Mouse (Mus musculus) kidney, embryonic 15.5 days (tissue): Measurements from ENCODE around the gene Slc38a4. TPM values are rescaled to one million over a fixed set of nuclear protein-coding genes. Genes with fewer than 3 reads are reported as not detected.
A peak's percentile ranks its signal among the peaks of the same experiment; 100 is the strongest.

Experiments used
- ATAC-seq: fragments of 200-750 bp; cut with Nextera tagmentation; replicated peaks from 2 replicates; pipeline ENCODE4 v1.8.0; 2017; ENCODE audit warnings: moderate TSS enrichment; ENCODE audit not compliant: low FRiP score
- H3K27ac ChIP-seq: fragments of 300-500 bp; sonication (generic); 2 replicates; pipeline ENCODE4 v1.5.1; 2015; ENCODE audit warnings: mild to moderate bottlenecking, inconsistent platforms
- H3K27me3 ChIP-seq: fragments of 300-500 bp; sonication (generic); 2 replicates; pipeline ENCODE4 v1.6.1; 2015; ENCODE audit warnings: inconsistent platforms
- H3K36me3 ChIP-seq: fragments of 300-500 bp; sonication (generic); 2 replicates; pipeline ENCODE4 v1.6.1; 2015; ENCODE audit warnings: inconsistent platforms
- H3K4me1 ChIP-seq: fragments of 300-500 bp; sonication (generic); 2 replicates; pipeline ENCODE4 v1.6.1; 2015; ENCODE audit warnings: inconsistent platforms
- H3K4me2 ChIP-seq: fragments of 300-500 bp; sonication (generic); 2 replicates; pipeline ENCODE4 v1.6.1; 2015; ENCODE audit warnings: moderate library complexity, mild to moderate bottlenecking, inconsistent platforms
- H3K4me3 ChIP-seq: fragments of 300-500 bp; sonication (generic); replicated peaks from 2 replicates; pipeline ENCODE4 v1.5.1; 2015; ENCODE audit warnings: mild to moderate bottlenecking, inconsistent platforms
- H3K9ac ChIP-seq: fragments of 300-500 bp; sonication (generic); 2 replicates; pipeline ENCODE4 v1.6.1; 2015; ENCODE audit warnings: mild to moderate bottlenecking, inconsistent platforms
- H3K9me3 ChIP-seq: fragments of 300-500 bp; sonication (generic); replicated peaks from 2 replicates; pipeline ENCODE4 v1.6.1; 2016; ENCODE audit warnings: inconsistent platforms
- WGBS: fragments of 180-500 bp; shearing (Covaris S2); methylation state at CpG from one replicate; pipeline ENCODE4 v1.1.7; 2015; ENCODE audit warnings: mixed read lengths; 5-methylcytosine and 5-hydroxymethylcytosine counted together
- polyA plus RNA-seq: library from polyadenylated mRNA; unstranded; fragments of >200 nt; fragmentation: Nextera tagmentation; extraction: Ambion mirVana; gene quantifications from 2 replicates; pipeline ENCODE4 v1.2.1, GENCODE M21; 2015

Gene Slc38a4
- polyA plus RNA-seq, 1 experiment from 2014 or later = 76.0 TPM

GRCm38 (mm10) chr15:96983581-96984330 is 72.0 kb downstream of the Slc38a4 start:
- Histone ChIP-seq H3K36me3 (no peaks in the 10 kb centered on the region), H3K9ac (no peak overlapping the region), H3K9me3 (no peaks in the 10 kb centered on the region), H3K27me3 (no peaks in the 10 kb centered on the region), H3K4me3 (no peak overlapping the region), H3K4me1 (no peaks in the 10 kb centered on the region), H3K4me2 (no peak overlapping the region), H3K27ac (peak overlapping the region; percentile 77)
- 75% methylated on average over 13 of the region's 13 CpGs for WGBS
- no peak for ATAC-seq

GRCm38 (mm10) chr15:96975125-96975524 is 80.6 kb downstream of the Slc38a4 start:
- ATAC-seq = no peak
- Histone ChIP-seq H3K27ac (no peak overlapping the region), H3K4me3 (no peak overlapping the region), H3K4me1 (no peaks in the 10 kb centered on the region), H3K9me3 (no peaks in the 10 kb centered on the region), H3K27me3 (no peaks in the 10 kb centered on the region), H3K4me2 (no peak overlapping the region), H3K9ac (no peak overlapping the region), H3K36me3 (no peaks in the 10 kb centered on the region)
- 66% methylated on average over 9 of the region's 9 CpGs for WGBS

GRCm38 (mm10) chr15:96974131-96974530 is 81.6 kb downstream of the Slc38a4 start:
- Histone ChIP-seq H3K4me3 (no peak overlapping the region), H3K9me3 (no peaks in the 10 kb centered on the region), H3K36me3 (no peaks in the 10 kb centered on the region), H3K4me1 (no peaks in the 10 kb centered on the region), H3K9ac (no peak overlapping the region), H3K27me3 (no peaks in the 10 kb centered on the region), H3K27ac (no peak overlapping the region), H3K4me2 (no peak overlapping the region)
- ATAC-seq = no peak
- WGBS = 91% methylated on average over 5 of the region's 5 CpGs

GRCm38 (mm10) chr15:96973370-96973769 is 82.4 kb downstream of the Slc38a4 start:
- Histone ChIP-seq H3K4me3 (no peak overlapping the region), H3K4me1 (no peaks in the 10 kb centered on the region), H3K9ac (no peak overlapping the region), H3K9me3 (no peaks in the 10 kb centered on the region), H3K36me3 (no peaks in the 10 kb centered on the region), H3K4me2 (no peak overlapping the region), H3K27me3 (no peaks in the 10 kb centered on the region), H3K27ac (no peak overlapping the region)
- 90% methylated on average over 4 of the region's 4 CpGs for WGBS
- ATAC-seq = no peak

- H3K9ac ChIP-seq = no peak overlapping the region
- no peaks in the 10 kb centered on the region for H3K4me1 ChIP-seq
- H3K36me3 ChIP-seq = no peaks in the 10 kb centered on the region
- H3K9me3 ChIP-seq = no peaks in the 10 kb centered on the region
- H3K4me2 ChIP-seq = no peak overlapping the region
- H3K27ac ChIP-seq = no peak overlapping the region
- H3K4me3 ChIP-seq = no peak overlapping the region
- ATAC-seq = no peak
- H3K27me3 ChIP-seq = no peaks in the 10 kb centered on the region
- WGBS = 75% methylated on average over 3 of the region's 3 CpGs
Observed at GRCm38 (mm10) chr15:96972706-96973274, 83.0 kb downstream of the Slc38a4 start.

GRCm38 (mm10) chr15:96971906-96972305 is 83.8 kb downstream of the Slc38a4 start:
- ATAC-seq = no peak
- no peak overlapping the region for H3K4me3 ChIP-seq
- H3K27ac ChIP-seq = no peak overlapping the region
- 94% methylated on average over 9 of the region's 9 CpGs for WGBS
- H3K4me1 ChIP-seq = no peaks in the 10 kb centered on the region
- no peaks in the 10 kb centered on the region for H3K9me3 ChIP-seq
- no peaks in the 10 kb centered on the region for H3K27me3 ChIP-seq
- H3K9ac ChIP-seq = no peak overlapping the region
- H3K4me2 ChIP-seq = no peak overlapping the region
- H3K36me3 ChIP-seq = no peaks in the 10 kb centered on the region

GRCm38 (mm10) chr15:96969792-96970191 is 86.0 kb downstream of the Slc38a4 start:
- 70% methylated on average over 4 of the region's 4 CpGs for WGBS
- no peak overlapping the region for H3K4me2 ChIP-seq
- no peak for ATAC-seq
- no peaks in the 10 kb centered on the region for H3K9me3 ChIP-seq
- no peak overlapping the region for H3K4me3 ChIP-seq
- no peaks in the 10 kb centered on the region for H3K27me3 ChIP-seq
- no peaks in the 10 kb centered on the region for H3K36me3 ChIP-seq
- H3K9ac ChIP-seq = no peak overlapping the region
- H3K27ac ChIP-seq = no peak overlapping the region
- H3K4me1 ChIP-seq = no peaks in the 10 kb centered on the region

DNA sequence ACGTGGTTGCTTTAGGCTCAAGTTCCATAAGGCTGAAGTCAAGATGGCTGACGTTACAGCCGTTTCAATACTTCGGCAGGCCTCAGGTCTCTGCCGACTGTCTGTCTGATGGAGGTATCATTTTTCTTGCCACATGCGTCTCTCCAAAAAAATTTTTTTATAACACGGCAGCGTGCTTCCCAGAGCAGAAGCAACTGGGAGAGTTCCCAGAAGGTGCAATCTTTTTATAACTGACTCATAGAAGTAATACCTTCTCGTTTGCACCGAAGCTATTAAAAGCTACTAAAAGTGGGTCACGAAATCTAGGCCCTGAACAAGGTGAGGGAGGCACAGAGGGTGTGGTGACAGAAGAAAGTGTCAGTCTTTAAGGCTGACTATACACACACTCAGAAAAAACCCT is 87.0 kb downstream of the Slc38a4 start:
- no peaks in the 10 kb centered on the region for H3K36me3 ChIP-seq
- ATAC-seq = no peak
- H3K4me2 ChIP-seq = no peak overlapping the region
- H3K27me3 ChIP-seq = no peaks in the 10 kb centered on the region
- no peak overlapping the region for H3K27ac ChIP-seq
- WGBS = 87% methylated on average over 11 of the region's 11 CpGs
- H3K9ac ChIP-seq = no peak overlapping the region
- no peak overlapping the region for H3K4me3 ChIP-seq
- H3K4me1 ChIP-seq = no peaks in the 10 kb centered on the region
- H3K9me3 ChIP-seq = no peaks in the 10 kb centered on the region

DNA sequence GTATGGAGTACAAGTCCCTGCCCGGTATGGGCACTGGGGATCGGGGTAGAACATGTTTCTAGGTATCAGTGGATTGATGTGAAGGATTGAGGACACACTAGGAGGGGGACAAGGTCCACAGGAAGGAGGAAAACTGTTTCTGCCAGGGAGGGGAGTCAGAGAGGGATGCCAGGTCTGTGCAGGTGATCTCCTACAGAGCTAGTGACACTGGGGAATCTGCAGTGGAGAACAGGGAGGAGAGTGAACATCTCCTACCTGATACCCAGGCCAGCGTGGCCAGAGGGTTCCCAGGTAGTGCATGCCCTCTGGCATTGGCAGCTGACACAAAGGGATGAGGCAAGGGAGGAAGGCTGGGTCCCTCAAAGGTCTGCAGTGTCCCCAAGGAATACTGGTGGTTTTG is 89.4 kb downstream of the Slc38a4 start:
- no peak for ATAC-seq
- H3K27ac ChIP-seq = no peak overlapping the region
- no peaks in the 10 kb centered on the region for H3K27me3 ChIP-seq
- no peak overlapping the region for H3K4me2 ChIP-seq
- no peak overlapping the region for H3K9ac ChIP-seq
- H3K4me1 ChIP-seq = no peaks in the 10 kb centered on the region
- WGBS = 86% methylated on average over 3 of the region's 3 CpGs
- H3K4me3 ChIP-seq = no peak overlapping the region
- H3K9me3 ChIP-seq = no peaks in the 10 kb centered on the region
- H3K36me3 ChIP-seq = no peaks in the 10 kb centered on the region

- no peaks in the 10 kb centered on the region for H3K9me3 ChIP-seq
- 71% methylated on average over 10 of the region's 10 CpGs for WGBS
- no peak overlapping the region for H3K4me2 ChIP-seq
- H3K27ac ChIP-seq = no peak overlapping the region
- no peak for ATAC-seq
- no peak overlapping the region for H3K4me3 ChIP-seq
- H3K36me3 ChIP-seq = no peaks in the 10 kb centered on the region
- no peaks in the 10 kb centered on the region for H3K4me1 ChIP-seq
- no peak overlapping the region for H3K9ac ChIP-seq
- H3K27me3 ChIP-seq = no peaks in the 10 kb centered on the region
Observed at GRCm38 (mm10) chr15:96963735-96964134, 92.0 kb downstream of the Slc38a4 start.

- no peak overlapping the region for H3K4me2 ChIP-seq
- H3K36me3 ChIP-seq = no peaks in the 10 kb centered on the region
- WGBS = 88% methylated on average over 8 of the region's 8 CpGs
- no peaks in the 10 kb centered on the region for H3K27me3 ChIP-seq
- H3K9me3 ChIP-seq = no peaks in the 10 kb centered on the region
- H3K9ac ChIP-seq = no peak overlapping the region
- no peak overlapping the region for H3K27ac ChIP-seq
- no peak for ATAC-seq
- H3K4me1 ChIP-seq = no peaks in the 10 kb centered on the region
- no peak overlapping the region for H3K4me3 ChIP-seq
Observed at GRCm38 (mm10) chr15:96963318-96963717, 92.4 kb downstream of the Slc38a4 start.

DNA sequence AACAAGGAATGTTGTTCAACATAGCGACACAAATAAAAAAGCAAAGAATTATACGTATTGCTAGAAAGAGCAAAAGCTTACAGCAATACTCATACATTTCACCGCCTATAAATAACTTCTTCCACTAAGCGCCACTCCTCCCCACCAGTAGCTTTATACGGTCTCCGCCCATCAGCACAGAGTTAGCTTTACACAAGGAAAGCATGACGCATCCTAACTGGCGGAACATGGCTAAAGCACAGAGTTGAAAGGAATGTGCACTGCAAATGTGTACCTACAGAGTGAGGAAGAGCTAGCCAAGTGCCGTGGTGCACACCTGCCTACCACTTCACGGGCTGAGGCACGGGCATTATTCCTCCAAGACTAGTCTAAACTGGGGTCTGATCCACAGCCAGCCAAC is 95.4 kb downstream of the Slc38a4 start:
- H3K9me3 ChIP-seq = no peaks in the 10 kb centered on the region
- H3K9ac ChIP-seq = no peak overlapping the region
- H3K4me3 ChIP-seq = no peak overlapping the region
- H3K27ac ChIP-seq = no peak overlapping the region
- no peaks in the 10 kb centered on the region for H3K4me1 ChIP-seq
- H3K27me3 ChIP-seq = no peaks in the 10 kb centered on the region
- no peak overlapping the region for H3K4me2 ChIP-seq
- no peaks in the 10 kb centered on the region for H3K36me3 ChIP-seq
- ATAC-seq = no peak
- WGBS = 91% methylated on average over 11 of the region's 11 CpGs

GRCm38 (mm10) chr15:96959247-96959646 is 96.5 kb downstream of the Slc38a4 start:
- H3K4me3 ChIP-seq = no peak overlapping the region
- no peak for ATAC-seq
- no peak overlapping the region for H3K4me2 ChIP-seq
- no peaks in the 10 kb centered on the region for H3K9me3 ChIP-seq
- H3K27me3 ChIP-seq = no peaks in the 10 kb centered on the region
- no peaks in the 10 kb centered on the region for H3K36me3 ChIP-seq
- 79% methylated on average over 2 of the region's 2 CpGs for WGBS
- no peaks in the 10 kb centered on the region for H3K4me1 ChIP-seq
- H3K27ac ChIP-seq = no peak overlapping the region
- no peak overlapping the region for H3K9ac ChIP-seq
